Mouse (Mus musculus): ENCODE data around the gene Casp9.

The Casp9 gene

GRCm38 (mm10) chr4:141817706-141818105 is 24.3 kb downstream of the Casp9 start:
- no peak for DNase-seq (ENCODE audit: low read depth, low spot score)

GRCm38 (mm10) chr4:141818861-141819260 is 25.4 kb downstream of the Casp9 start:
- DNase-seq (ENCODE audit: low read depth, low spot score), result no peak

- no peak for DNase-seq (ENCODE audit: low read depth, low spot score)
These were observed 25.9 kb downstream of the Casp9 start for GRCm38 (mm10) chr4:141819316-141819715.

DNA sequence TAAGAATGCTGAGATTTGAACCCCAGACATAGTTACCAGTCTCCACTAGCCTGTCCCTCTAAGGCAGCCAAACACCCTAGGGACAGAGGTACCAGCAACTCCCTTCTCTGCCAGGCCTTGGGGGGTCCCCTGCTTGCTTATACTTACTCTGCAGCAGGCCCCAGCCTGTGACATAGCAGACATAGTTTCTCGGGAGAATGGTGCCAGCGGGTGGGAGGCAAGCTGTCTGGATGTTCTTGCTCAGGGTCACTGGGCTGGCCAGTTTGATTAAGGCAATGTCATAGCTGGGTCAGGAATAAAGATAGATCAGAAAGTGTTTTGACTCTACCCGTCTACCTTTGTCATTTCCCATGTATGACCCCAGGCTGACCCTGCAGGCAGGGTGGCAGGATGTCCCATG is 27.8 kb downstream of the Casp9 start:
- no peak for DNase-seq (ENCODE audit: low read depth, low spot score)

DNA sequence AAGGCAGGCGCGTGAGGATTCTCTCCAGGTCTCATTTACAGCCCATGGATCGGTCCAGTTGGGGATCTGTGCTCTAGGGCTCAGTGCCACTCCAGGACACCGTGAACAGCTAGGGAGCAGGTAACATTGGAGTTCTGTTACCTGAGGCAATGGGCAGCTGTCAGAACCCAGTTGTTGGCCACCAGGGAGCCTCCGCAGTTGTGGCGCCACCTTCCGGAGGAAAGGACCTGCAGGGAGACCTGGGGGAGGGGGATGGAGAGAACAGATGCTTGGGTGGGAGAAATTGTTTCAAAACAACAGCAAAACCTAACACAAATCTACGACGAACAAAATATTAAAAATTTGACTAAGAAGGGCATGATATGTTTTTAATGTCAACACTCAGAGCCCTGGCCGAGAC is 28.7 kb downstream of the Casp9 start:
- DNase-seq (ENCODE audit: low read depth, low spot score), result no peak

GRCm38 (mm10) chr4:141822979-141823378 is 29.6 kb downstream of the Casp9 start:
- peak; percentile 17 for DNase-seq (ENCODE audit: low read depth, low spot score)

GRCm38 (mm10) chr4:141826060-141826459 is 32.6 kb downstream of the Casp9 start, which contains the start of gene Cela2a:
TSS of gene Cela2a (minus strand) at chr4:141826160.
- no peak for DNase-seq (ENCODE audit: low read depth, low spot score)

DNA sequence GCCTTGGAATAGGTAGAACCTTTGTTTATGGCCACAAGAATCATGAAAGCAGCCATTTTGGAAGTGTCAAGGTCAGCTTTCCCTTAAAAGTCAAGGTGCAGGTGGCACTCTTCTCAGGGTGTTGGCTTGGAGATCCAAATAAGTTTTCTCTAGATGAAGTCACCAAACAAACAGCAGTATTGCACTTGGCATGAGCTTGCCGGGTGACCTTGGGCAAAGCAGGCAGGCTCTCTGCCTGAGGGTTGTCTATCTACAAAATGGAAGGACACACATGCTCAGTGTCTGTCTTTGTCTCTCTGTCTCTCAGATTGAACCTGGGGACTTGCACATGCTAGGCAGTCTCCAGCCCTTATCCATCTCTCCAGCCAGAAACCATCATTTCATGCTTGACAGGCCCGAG is 34.0 kb downstream of the Casp9 start:
- no peak for DNase-seq (ENCODE audit: low read depth, low spot score)

DNA sequence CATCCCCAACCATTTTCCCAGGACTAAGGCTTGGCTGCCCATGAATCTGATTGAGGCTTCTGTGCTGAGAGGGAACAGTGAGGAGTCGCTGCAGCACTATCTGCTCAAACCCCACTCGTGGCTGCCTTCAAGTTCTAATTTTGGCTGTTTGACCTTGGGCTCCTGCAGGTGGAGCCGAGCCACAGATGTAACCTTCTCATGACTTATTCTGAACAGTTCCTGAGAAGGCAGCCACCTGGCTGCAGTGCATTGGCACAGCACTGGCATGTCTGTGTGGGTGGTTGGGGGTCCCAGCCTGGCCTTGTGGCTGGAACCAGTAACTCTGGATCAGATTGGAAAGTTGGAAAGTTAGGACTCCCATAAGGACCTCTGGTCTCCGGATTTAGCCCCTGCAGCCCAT is 34.8 kb downstream of the Casp9 start:
- DNase-seq (ENCODE audit: low read depth, low spot score), result no peak

DNA sequence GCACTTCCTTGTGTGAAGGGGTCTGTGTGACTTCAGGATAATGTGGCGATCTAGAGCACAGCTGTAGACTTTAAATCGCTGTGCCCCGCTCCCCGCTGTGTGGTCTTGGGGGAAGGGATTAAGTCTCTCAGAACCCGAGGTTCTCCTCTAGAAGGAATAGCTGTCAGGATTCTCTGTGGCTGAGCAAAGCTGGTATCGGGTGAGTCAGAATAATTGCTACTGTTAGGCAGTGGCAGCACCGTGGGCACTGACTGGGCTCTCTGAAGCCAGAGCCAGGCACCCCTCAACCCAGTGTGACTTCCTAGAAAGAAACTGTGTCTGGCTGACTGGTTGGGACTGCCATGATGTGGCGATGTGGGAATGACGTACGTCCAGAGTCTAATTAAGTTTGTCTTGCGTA is 37.0 kb downstream of the Casp9 start:
- DNase-seq (ENCODE audit: low read depth, low spot score), result no peak

DNA sequence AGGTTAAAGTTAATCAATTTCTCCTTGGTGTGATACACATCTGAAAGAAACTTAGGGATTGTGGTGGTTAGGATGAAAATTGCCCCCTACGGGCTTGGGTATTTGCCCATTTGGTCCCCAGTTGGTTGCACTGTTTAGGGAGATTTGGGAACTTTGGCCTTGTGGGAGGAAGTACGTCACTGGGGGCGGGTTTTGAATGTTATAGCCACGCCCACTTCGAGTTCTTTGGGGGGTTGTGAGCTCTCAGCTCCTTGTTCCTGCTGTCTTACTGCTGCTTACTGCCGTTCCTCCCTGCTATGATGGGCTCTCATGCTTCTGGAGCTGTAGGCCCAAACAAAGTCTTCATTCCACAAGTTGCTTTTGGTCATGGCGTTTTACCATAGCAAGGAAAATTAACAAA is 37.9 kb downstream of the Casp9 start:
- no peak for DNase-seq (ENCODE audit: low read depth, low spot score)

DNA sequence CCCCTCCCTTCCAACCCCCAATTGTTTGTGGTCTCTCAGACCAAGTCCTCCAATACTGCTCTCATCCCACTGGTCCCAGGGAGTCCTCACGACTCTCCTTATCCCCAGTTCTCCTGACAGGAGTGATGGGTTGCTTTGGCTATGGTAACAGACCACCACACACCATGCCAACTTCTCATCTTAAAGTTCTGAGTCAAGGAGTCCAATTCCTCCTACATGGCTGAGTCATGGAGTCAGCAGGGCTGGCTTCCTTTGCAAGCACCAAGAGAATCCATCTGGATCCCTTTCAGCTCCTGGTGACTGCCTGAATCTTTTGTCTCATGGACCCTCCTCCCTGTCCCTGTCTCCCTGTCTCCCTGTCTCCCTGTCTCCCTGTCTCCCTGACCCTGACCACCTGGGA is 40.5 kb downstream of the Casp9 start:
- no peak for DNase-seq (ENCODE audit: low read depth, low spot score)

GRCm38 (mm10) chr4:141834536-141835095 is 41.2 kb downstream of the Casp9 start:
- no peak for DNase-seq (ENCODE audit: low read depth, low spot score)

- no peak for DNase-seq (ENCODE audit: low read depth, low spot score)
These were observed 52.6 kb downstream of the Casp9 start, which contains the start of gene Ctrc for GRCm38 (mm10) chr4:141845999-141846398. TSS of gene Ctrc (minus strand) at chr4:141846359.

- peak; percentile 43 for DNase-seq (ENCODE audit: low read depth, low spot score)
These were observed 60.0 kb downstream of the Casp9 start for GRCm38 (mm10) chr4:141853437-141853836.

DNA sequence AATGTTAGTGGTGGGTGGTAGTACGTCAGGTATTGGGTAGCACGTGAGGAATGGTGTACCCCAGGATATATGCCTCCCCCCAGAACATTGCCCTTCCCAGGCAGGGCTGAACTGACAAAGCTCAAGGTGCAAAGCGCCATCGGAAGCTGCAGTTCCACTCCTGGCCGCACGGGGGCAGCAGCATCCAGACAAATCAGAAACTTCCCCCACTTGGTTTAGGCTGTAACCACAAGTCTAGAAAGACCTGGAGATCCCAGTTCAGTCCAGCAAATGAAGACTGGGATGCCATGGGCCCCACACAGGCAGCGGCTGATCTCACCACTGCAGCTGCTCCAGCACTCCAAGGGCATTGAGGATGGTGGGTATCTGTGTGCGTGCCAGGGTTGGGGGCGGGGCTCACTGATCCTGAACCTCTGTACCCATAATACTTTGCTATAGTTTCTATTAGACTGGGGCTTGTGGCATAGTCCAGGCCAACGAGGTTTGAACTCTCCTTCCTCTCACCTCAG is 64.1 kb downstream of the Casp9 start:
- peak; percentile 78 for DNase-seq (ENCODE audit: low read depth, low spot score)

DNA sequence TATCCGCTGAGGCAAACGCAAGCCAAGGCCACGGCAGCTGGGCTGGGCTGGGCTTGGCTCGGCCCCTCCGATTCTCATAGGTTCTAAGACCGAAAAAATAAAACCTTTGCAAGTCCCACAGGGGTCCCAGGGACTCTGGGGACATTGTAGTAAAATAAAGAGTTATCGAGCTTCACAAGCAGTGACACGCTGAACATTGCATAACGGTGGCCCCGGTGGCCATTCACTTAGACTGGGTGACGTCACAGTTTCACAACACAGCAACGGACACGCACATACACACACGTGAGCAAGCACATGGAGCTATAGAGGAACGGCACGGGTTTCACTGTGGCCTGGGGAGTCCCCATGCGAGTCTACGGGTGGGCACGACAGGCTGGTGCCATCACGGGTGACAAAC is 65.1 kb downstream of the Casp9 start:
- DNase-seq (ENCODE audit: low read depth, low spot score), result no peak

DNA sequence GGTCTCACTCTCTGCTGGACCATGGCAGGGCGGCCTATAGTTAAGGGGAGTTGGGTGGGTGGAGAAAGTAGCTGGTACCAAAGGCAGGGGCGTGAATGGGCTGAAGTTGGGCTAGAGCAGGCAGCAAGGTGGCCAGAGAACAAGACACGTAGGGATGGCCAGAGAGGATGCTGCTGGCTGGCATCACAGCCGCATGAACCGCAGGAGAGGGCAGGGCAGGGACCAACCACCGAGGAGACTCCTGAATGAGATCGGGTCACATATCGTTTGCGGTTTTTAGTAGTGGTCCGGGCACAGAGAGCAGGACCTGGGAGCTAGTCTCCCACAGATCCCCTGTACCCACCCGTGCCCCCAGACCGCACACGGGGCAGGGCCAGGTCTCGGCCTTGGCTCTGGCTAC is 65.9 kb downstream of the Casp9 start:
- DNase-seq (ENCODE audit: low read depth, low spot score), result no peak

DNA sequence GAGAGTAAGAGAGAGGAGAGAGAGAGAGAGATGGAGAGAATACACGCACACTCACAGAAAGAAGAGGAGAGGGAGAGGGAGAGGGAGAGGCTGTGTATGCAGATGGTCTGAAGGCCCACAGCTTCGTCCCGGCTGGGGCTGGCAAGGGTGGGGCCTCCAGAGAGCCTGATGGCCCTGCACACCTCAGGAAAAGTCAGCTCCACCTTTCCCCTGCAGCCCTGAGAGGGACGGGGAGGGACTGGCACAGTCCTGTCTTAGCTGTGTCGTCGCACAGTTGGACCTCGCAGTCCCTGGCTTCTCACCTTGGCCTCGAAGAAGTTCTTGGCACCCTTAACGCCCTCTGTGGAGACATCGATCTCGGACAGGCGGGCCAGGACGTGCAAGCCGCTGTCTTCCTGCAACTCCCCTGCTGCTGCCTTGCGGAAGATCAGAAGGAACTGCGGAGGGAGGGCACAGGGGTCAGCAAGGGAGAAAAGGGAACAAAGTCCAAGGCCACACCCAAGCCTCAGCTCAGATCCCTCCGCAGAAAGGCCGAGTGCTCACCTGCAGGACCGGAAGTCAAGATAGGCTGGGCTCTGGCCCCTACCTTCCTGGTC is 66.9 kb downstream of the Casp9 start:
- DNase-seq (ENCODE audit: low read depth, low spot score), result no peak

- DNase-seq (ENCODE audit: low read depth, low spot score), result no peak
These were observed 68.3 kb downstream of the Casp9 start for GRCm38 (mm10) chr4:141861591-141862295.

DNA sequence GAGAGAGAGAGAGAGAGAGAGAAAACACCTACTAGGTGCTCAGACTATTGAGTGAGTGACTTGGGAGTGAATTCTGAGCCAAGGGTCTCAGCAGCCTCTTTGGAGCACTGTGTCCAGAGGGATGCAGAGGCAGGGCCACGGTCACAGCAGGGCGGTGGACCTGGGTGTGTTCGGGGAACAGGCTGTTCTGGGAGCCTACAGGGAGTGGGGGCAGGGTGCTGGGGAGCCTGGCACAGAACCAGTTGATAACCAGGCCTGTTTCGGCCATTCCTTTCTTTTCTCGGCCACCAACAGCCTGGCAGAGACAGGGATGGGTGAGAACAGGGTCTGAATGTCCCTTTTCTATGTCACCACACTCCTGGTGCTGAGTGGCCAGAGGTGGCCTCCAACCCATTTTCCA is 69.5 kb downstream of the Casp9 start:
- DNase-seq (ENCODE audit: low read depth, low spot score), result no peak

- DNase-seq (ENCODE audit: low read depth, low spot score), result no peak
These were observed 70.4 kb downstream of the Casp9 start for GRCm38 (mm10) chr4:141863726-141864280.

DNA sequence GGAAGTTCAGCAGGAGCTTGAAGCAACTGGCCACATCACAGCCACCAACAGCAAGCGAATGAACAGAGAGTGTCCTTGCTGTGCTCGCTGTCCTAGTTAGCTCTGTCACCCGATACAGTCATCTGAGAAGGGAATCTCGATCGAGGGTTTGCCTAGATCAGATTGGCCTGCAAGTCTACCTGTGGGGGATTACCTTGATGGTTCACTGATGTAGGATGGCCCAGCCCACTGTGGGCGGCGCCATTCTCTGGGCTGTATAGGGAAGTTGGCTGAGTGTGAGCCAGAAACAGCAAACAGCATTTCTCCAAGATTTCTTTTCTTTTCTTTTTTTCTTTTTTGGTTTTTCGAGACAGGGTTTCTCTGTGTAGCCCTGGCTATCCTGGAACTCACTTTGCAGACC is 71.1 kb downstream of the Casp9 start:
- DNase-seq (ENCODE audit: low read depth, low spot score), result no peak

All from mesoderm, embryonic 11.5 days (tissue).